Mouse (Mus musculus) C2C12 (cell line): ENCODE results near the gene Fam107b. TPM values are rescaled to one million over a fixed set of nuclear protein-coding genes. Genes with fewer than 3 reads are reported as not detected.

Source experiments
- H3K27me3 ChIP-seq: one replicate; pipeline ENCODE4 v1.6.1; 2011; ENCODE audit not compliant: control insufficient read depth, insufficient read depth, insufficient read length
- H3K36me3 ChIP-seq: one replicate; pipeline ENCODE4 v1.6.1; 2011; ENCODE audit not compliant: control insufficient read depth, insufficient read depth
- H3K4me3 ChIP-seq: one replicate; pipeline ENCODE4 v1.5.1; 2011; ENCODE audit warnings: mild to moderate bottlenecking, control low read depth; ENCODE audit not compliant: poor library complexity, insufficient read depth, severe bottlenecking
- H3K79me2 ChIP-seq: one replicate; pipeline ENCODE4 v1.6.1; 2011; ENCODE audit not compliant: control insufficient read depth, insufficient read depth
- H3K79me3 ChIP-seq: one replicate; pipeline ENCODE4 v1.6.1; 2011; ENCODE audit warnings: low read depth, control low read depth
- H3ac ChIP-seq: one replicate; pipeline ENCODE3; 2011; ENCODE audit warnings: low read depth; ENCODE audit not compliant: control insufficient read depth, insufficient read length
- CEBPB ChIP-seq: IDR thresholded peaks from one replicate; pipeline ENCODE4 v1.6.1; 2011; ENCODE audit warnings: low read depth, mild to moderate bottlenecking, control low read depth, moderate library complexity
- CTCF ChIP-seq: IDR thresholded peaks from one replicate; pipeline ENCODE4 v1.5.1; 2011; ENCODE audit not compliant: control insufficient read depth, insufficient read depth, insufficient read length
- FOSL1 ChIP-seq: IDR thresholded peaks from one replicate; pipeline ENCODE4 v1.8.0; 2011; ENCODE audit warnings: mild to moderate bottlenecking, low read length; ENCODE audit not compliant: poor library complexity, insufficient read depth, severe bottlenecking
- MAX ChIP-seq: IDR thresholded peaks from one replicate; pipeline ENCODE4 v1.6.1; 2011; ENCODE audit warnings: mild to moderate bottlenecking, control low read depth
- MYOD1 ChIP-seq: IDR thresholded peaks from one replicate; pipeline ENCODE4 v1.6.1; 2011; ENCODE audit warnings: low read depth; ENCODE audit not compliant: control insufficient read depth, insufficient read length
- MYOG ChIP-seq: IDR thresholded peaks from one replicate; pipeline ENCODE4 v1.6.1; 2011; ENCODE audit not compliant: control insufficient read depth, insufficient read length; ENCODE audit errors: extremely low read depth
- USF1 ChIP-seq: IDR thresholded peaks from one replicate; pipeline ENCODE4 v1.6.1; 2011; ENCODE audit warnings: low read depth, mild to moderate bottlenecking, control low read depth, moderate library complexity
- polyA plus RNA-seq: library from polyadenylated mRNA; unstranded; fragments of >200 nt; fragmentation: generic; extraction: Trizol; gene quantifications from one replicate; pipeline ENCODE4 v1.2.1, GENCODE M21; 2012; ENCODE audit warnings: missing spikeins

Gene Fam107b
- polyA plus RNA-seq, 1 experiment: 16.6 TPM

- TF ChIP-seq MAX (no peak), CTCF (no peak), CEBPB (no peak), MYOD1 (no peak)
- Histone ChIP-seq H3K36me3 (no peaks in the 10 kb centered on the region), H3K4me3 (no peak overlapping the region), H3K27me3 (no peaks in the 10 kb centered on the region), H3K79me3 (no peaks in the 10 kb centered on the region), H3K79me2 (no peaks in the 10 kb centered on the region), H3ac (no peak overlapping the region)
Observed at GRCm38 (mm10) chr2:3649171-3649570, 78.9 kb downstream of the Fam107b start.

- TF ChIP-seq MYOD1 (no peak), FOSL1 (no peak), USF1 (no peak), MAX (no peak)
- H3K79me3 ChIP-seq: no peaks in the 10 kb centered on the region
Observed at GRCm38 (mm10) chr2:3654606-3655005, 84.3 kb downstream of the Fam107b start.

GRCm38 (mm10) chr2:3656091-3656490 is 85.8 kb downstream of the Fam107b start:
- Histone ChIP-seq H3K4me3 (no peak overlapping the region), H3K79me3 (no peaks in the 10 kb centered on the region), H3K79me2 (no peaks in the 10 kb centered on the region), H3K27me3 (no peaks in the 10 kb centered on the region), H3ac (no peak overlapping the region), H3K36me3 (no peaks in the 10 kb centered on the region)
- TF ChIP-seq MAX (no peak), USF1 (no peak), MYOG (no peak), CTCF (no peak), CEBPB (no peak), FOSL1 (no peak), MYOD1 (no peak)

More at GRCm38 (mm10) chr2:3654606-3655005, 84.3 kb downstream of the Fam107b start:
- Histone ChIP-seq H3K27me3 (no peaks in the 10 kb centered on the region), H3K4me3 (no peak overlapping the region), H3ac (no peak overlapping the region), H3K79me2 (no peaks in the 10 kb centered on the region), H3K36me3 (no peaks in the 10 kb centered on the region)

GRCm38 (mm10) chr2:3656834-3657233 is 86.5 kb downstream of the Fam107b start:
- Histone ChIP-seq H3K79me2 (no peaks in the 10 kb centered on the region), H3K79me3 (no peaks in the 10 kb centered on the region), H3K36me3 (no peaks in the 10 kb centered on the region), H3K27me3 (no peaks in the 10 kb centered on the region), H3ac (no peak overlapping the region), H3K4me3 (no peak overlapping the region)
- no peak for TF ChIP-seq MYOG
- no peak for TF ChIP-seq FOSL1
- no peak for TF ChIP-seq MAX
- no peak for TF ChIP-seq CTCF
- no peak for TF ChIP-seq CEBPB
- TF ChIP-seq USF1: no peak

- Histone ChIP-seq H3K4me3 (no peak overlapping the region), H3ac (no peak overlapping the region), H3K36me3 (no peaks in the 10 kb centered on the region), H3K79me2 (no peaks in the 10 kb centered on the region), H3K27me3 (no peaks in the 10 kb centered on the region), H3K79me3 (no peaks in the 10 kb centered on the region)
- TF ChIP-seq MYOD1 (peak; percentile 32), CTCF (no peak), FOSL1 (no peak)
Observed at GRCm38 (mm10) chr2:3657376-3657775, 87.1 kb downstream of the Fam107b start.

- no peaks in the 10 kb centered on the region for H3K36me3 ChIP-seq
- H3ac ChIP-seq: no peak overlapping the region
- H3K79me2 ChIP-seq: no peaks in the 10 kb centered on the region
- no peaks in the 10 kb centered on the region for H3K79me3 ChIP-seq
- TF ChIP-seq MAX: peak; percentile 39
- TF ChIP-seq MYOD1: no peak
- TF ChIP-seq FOSL1: no peak
- peak; percentile 50 for TF ChIP-seq CEBPB
- no peak overlapping the region for H3K4me3 ChIP-seq
- H3K27me3 ChIP-seq: no peaks in the 10 kb centered on the region
Observed at GRCm38 (mm10) chr2:3657811-3658730, 87.8 kb downstream of the Fam107b start.
